9 mouse cellular contexts compared by ENCODE assay signal in the genomic region with DNA sequence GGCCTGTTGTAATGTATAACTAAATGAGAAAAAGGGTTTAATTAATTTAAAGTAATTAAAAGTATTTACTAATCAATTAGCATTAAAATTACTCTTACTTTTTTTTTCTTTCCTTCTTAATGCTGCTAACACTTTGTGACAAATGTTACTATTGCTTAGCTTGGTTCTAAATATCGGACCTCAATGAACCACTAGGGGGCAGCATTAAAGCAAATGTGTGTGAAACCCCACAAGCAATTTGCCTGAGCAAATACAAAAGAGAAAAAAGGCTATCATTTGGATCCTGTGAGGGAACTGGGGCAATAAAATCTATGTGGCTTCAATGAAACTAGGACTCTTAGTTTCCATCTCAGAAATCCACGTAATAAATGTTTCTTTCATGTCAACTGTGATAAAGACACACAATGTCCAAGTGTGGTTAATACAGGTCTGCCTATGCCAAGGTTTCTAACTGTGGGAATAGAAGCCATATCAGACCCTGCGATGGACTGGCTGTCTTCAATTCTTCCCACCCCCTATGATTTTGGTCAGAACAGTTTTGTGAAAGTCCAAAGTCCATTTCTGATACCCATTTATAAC. TPM values are rescaled to one million over a fixed set of nuclear protein-coding genes. Genes with fewer than 3 reads are reported as not detected.
A peak's percentile ranks its signal among the peaks of the same experiment; 100 is the strongest.
DNase-seq lines count a peak whose midpoint lies in the region; ATAC-seq and TF ChIP-seq lines count a peak whose summit lies in the region.
"Had no signal": no experiment of that assay in that cellular context is flagged by ENCODE, and none has a peak within 500 bp of the region (broad histone marks: within the 10 kb centered on the region; RNA-seq: fewer than 3 reads in every experiment).

No protein-coding gene starts in this region.

- H3K9ac ChIP-seq in kidney, embryonic 16.5 days (replicated peaks; ENCODE audit: low read length), result no peak overlapping the region
- H3K9ac ChIP-seq: lung, embryonic 15.5 days had no signal

- no peaks in the 10 kb centered on the region for H3K36me3 ChIP-seq in kidney, embryonic 16.5 days (ENCODE audit: insufficient read depth, low read length)
- no peaks in the 10 kb centered on the region for H3K36me3 ChIP-seq in E14TG2a.4 (ENCODE audit: insufficient read depth, low read length)
- H3K36me3 ChIP-seq: lung, embryonic 15.5 days had no signal

- 0 out of 2 replicates have a peak, but pooled peaks cover 2% of the 10 kb centered on the region for H3K4me1 ChIP-seq in kidney, embryonic 16.5 days (ENCODE audit: insufficient read depth, low read length)
- peaks cover 7% of the 10 kb centered on the region; the same call in 1 of the 2 replicates for H3K4me1 ChIP-seq in E14TG2a.4 (replicated peaks; ENCODE audit: low read depth, low read length)

- intact Hi-C loops in left cerebral cortex, postnatal 10 days (cut with DNase I), result loop anchor here (2.0 to 5.0 kb wide), 3 partner anchors 102 to 400 kb away; partner anchors contain the start of gene Ikbke

- no peak overlapping the region for H3K27ac ChIP-seq in kidney, embryonic 16.5 days (ENCODE audit: low read length)
- H3K27ac ChIP-seq: lung, embryonic 15.5 days had no signal

- 24% methylated on average over 3 of the region's 3 CpGs for WGBS in kidney, embryonic 16.5 days

- peak; percentile 76 for DNase-seq in kidney, adult 9 months
- DNase-seq in adrenal gland, postnatal 25 days, result peak; percentile 13
- DNase-seq in fibroblast of lung, adult 2 months (ENCODE audit: low read depth), result peak; percentile 25
- DNase-seq in left cerebral cortex, postnatal 10 days (ENCODE audit: extremely low spot score in 1 of 2, low spot score in 2 of 2), result peak; percentile 39 to 75
- peak; percentile 66 to 77 for DNase-seq in right cerebral cortex, postnatal 10 days (ENCODE audit: low spot score in 2 of 2)
- no peak for DNase-seq in gastrocnemius, adult 8-10 months (ENCODE audit: low spot score in 2 of 2)

- no peak overlapping the region for H3K4me2 ChIP-seq in kidney, embryonic 16.5 days (replicated peaks; ENCODE audit: low read depth, low read length)

- no peak for ATAC-seq in kidney, embryonic 16.5 days (ENCODE audit: low FRiP score, low TSS enrichment)

- no peaks in the 10 kb centered on the region for H3K9me3 ChIP-seq in kidney, embryonic 16.5 days (ENCODE audit: low read length)
- no peaks in the 10 kb centered on the region for H3K9me3 ChIP-seq in E14TG2a.4 (ENCODE audit: low read length)
- H3K9me3 ChIP-seq: lung, embryonic 15.5 days had no signal

- peaks cover 29% of the 10 kb centered on the region for H3K27me3 ChIP-seq in kidney, embryonic 16.5 days (ENCODE audit: insufficient read depth, low read length)
- peaks cover 54% of the 10 kb centered on the region for H3K27me3 ChIP-seq in E14TG2a.4 (ENCODE audit: insufficient read depth, low read length)

- peak; percentile 60 for TF ChIP-seq CTCF in E14TG2a.4 (conservative IDR thresholded peaks at IDR 0.05; ENCODE audit: low read length)

- H3K4me3 ChIP-seq in kidney, embryonic 16.5 days (ENCODE audit: low read length), result no peak overlapping the region
- H3K4me3 ChIP-seq in E14TG2a.4 (replicated peaks; ENCODE audit: low read length), result no peak overlapping the region

RNA-seq across cellular contexts. Expression of gene Il24, which starts 10.2 kb away (rescaled TPM):
- polyA plus RNA-seq in kidney, embryonic 16.5 days (2015; fragmentation: Nextera tagmentation; extraction: Ambion mirVana), result not detected in 2 replicates
- total RNA-seq in adrenal gland, postnatal 25 days (2021), result not detected in 2 replicates
- not detected for total RNA-seq in left cerebral cortex, postnatal 10 days (2021)
- total RNA-seq in gastrocnemius, adult 8-10 months (2022), result not detected
- polyA plus RNA-seq: lung, embryonic 15.5 days had no signal

RNA-seq across cellular contexts. Expression of gene Fcmr, which starts 11.6 kb away (rescaled TPM):
- 0.36 TPM in 1 of 2 replicates, not detected in the other for polyA plus RNA-seq in kidney, embryonic 16.5 days (2015; fragmentation: Nextera tagmentation; extraction: Ambion mirVana)
- total RNA-seq in adrenal gland, postnatal 25 days (2021), result 0.76 and 1.1 TPM in 2 replicates
- under 1 TPM in 1 of 2 experiments, not detected in 1; 0.79 TPM for total RNA-seq in left cerebral cortex, postnatal 10 days (2021)
- not detected for total RNA-seq in gastrocnemius, adult 8-10 months (2022)
- polyA plus RNA-seq: lung, embryonic 15.5 days had no signal

RNA-seq across cellular contexts. Expression of gene Il20, which starts 34.2 kb away (rescaled TPM):
- not detected in 2 replicates for polyA plus RNA-seq in kidney, embryonic 16.5 days (2015; fragmentation: Nextera tagmentation; extraction: Ambion mirVana)
- not detected in 2 replicates for total RNA-seq in adrenal gland, postnatal 25 days (2021)
- total RNA-seq in left cerebral cortex, postnatal 10 days (2021), result not detected
- not detected for total RNA-seq in gastrocnemius, adult 8-10 months (2022)
- polyA plus RNA-seq: lung, embryonic 15.5 days had no signal

RNA-seq across cellular contexts. Expression of gene Pigr, which starts 50.5 kb away (rescaled TPM):
- not detected in 2 replicates for polyA plus RNA-seq in kidney, embryonic 16.5 days (2015; fragmentation: Nextera tagmentation; extraction: Ambion mirVana)
- total RNA-seq in adrenal gland, postnatal 25 days (2021), result 2.6 TPM in 1 of 2 replicates, not detected in the other
- total RNA-seq in left cerebral cortex, postnatal 10 days (2021), result under 1 TPM; 0.08 to 0.21 TPM
- under 1 TPM in 1 of 4 experiments, not detected in 3; 0.24 TPM for total RNA-seq in gastrocnemius, adult 8-10 months (2022)
- polyA plus RNA-seq: lung, embryonic 15.5 days had no signal

Comparison
In these comparisons a context has a peak if more than half of its experiments do, and no peak if none do; other contexts are left out.
1. DNase-seq: peak in kidney, adult 9 months (single experiment), adrenal gland, postnatal 25 days (single experiment), fibroblast of lung, adult 2 months (single experiment), left cerebral cortex, postnatal 10 days (2 of 2) and right cerebral cortex, postnatal 10 days (2 of 2); none in gastrocnemius, adult 8-10 months (0 of 2).